Mouse (Mus musculus): Measurements from ENCODE around the gene Gjd3.

Gjd3 gene

GRCm38 (mm10) chr11:98979356-98979755 is 3.5 kb downstream of the Gjd3 start:
- DNase-seq: no peak

- no peak for DNase-seq
Observed at GRCm38 (mm10) chr11:98978526-98979148, 4.2 kb downstream of the Gjd3 start.

GRCm38 (mm10) chr11:98974871-98975719 is 7.7 kb downstream of the Gjd3 start:
- peak; percentile 79 for DNase-seq

GRCm38 (mm10) chr11:98974213-98974612 is 8.6 kb downstream of the Gjd3 start:
- DNase-seq: no peak

- DNase-seq: no peak
Observed at GRCm38 (mm10) chr11:98973584-98973983, 9.2 kb downstream of the Gjd3 start.

GRCm38 (mm10) chr11:98972801-98973360 is 9.9 kb downstream of the Gjd3 start:
- no peak for DNase-seq

GRCm38 (mm10) chr11:98972215-98972614 is 10.6 kb downstream of the Gjd3 start:
- peak; percentile 80 for DNase-seq

- no peak for DNase-seq
Observed at GRCm38 (mm10) chr11:98971316-98972031, 11.3 kb downstream of the Gjd3 start.

GRCm38 (mm10) chr11:98970191-98970925 is 12.5 kb downstream of the Gjd3 start:
- no peak for DNase-seq

- DNase-seq: peak; percentile 82
Observed at GRCm38 (mm10) chr11:98969496-98969927, 13.3 kb downstream of the Gjd3 start.

GRCm38 (mm10) chr11:98968716-98969495 is 13.9 kb downstream of the Gjd3 start:
- no peak for DNase-seq

GRCm38 (mm10) chr11:98968079-98968478 is 14.7 kb downstream of the Gjd3 start:
- no peak for DNase-seq

GRCm38 (mm10) chr11:98966499-98967141 is 16.2 kb downstream of the Gjd3 start:
- DNase-seq: peak; percentile 82

GRCm38 (mm10) chr11:98965416-98966077 is 17.3 kb downstream of the Gjd3 start:
- DNase-seq: no peak

- DNase-seq: no peak
Observed at GRCm38 (mm10) chr11:98964616-98965415, 18.0 kb downstream of the Gjd3 start.

- DNase-seq: no peak
Observed at GRCm38 (mm10) chr11:98964201-98964615, 18.6 kb downstream of the Gjd3 start.

GRCm38 (mm10) chr11:98963191-98964021 is 19.4 kb downstream of the Gjd3 start:
- DNase-seq: no peak

- DNase-seq: no peak
Observed at GRCm38 (mm10) chr11:98962421-98963095, 20.3 kb downstream of the Gjd3 start.

All from right cerebral cortex, adult 18-20 months (tissue).